Mouse (Mus musculus) bone marrow, adult 2 months (tissue): ENCODE measurements around the gene Sfxn1.

ENCODE experiments used
- CTCF ChIP-seq: fragments of 200-500 bp; IDR thresholded peaks from 2 replicates; pipeline ENCODE4 v1.5.1; 2011; ENCODE audit warnings: low read length, control low read depth; ENCODE audit not compliant: control insufficient read depth, insufficient read depth
- POLR2A ChIP-seq: fragments of 200-500 bp; IDR thresholded peaks from 2 replicates; pipeline ENCODE4 v1.6.1; 2011; ENCODE audit warnings: low read depth, mild to moderate bottlenecking, control low read depth, low read length, borderline replicate concordance; ENCODE audit not compliant: control insufficient read depth

- TF ChIP-seq CTCF (no peak), POLR2A (no peak)
Observed at GRCm38 (mm10) chr13:54094349-54094748, 22.7 kb downstream of the Sfxn1 start.
